Mouse (Mus musculus) midbrain, embryonic 10.5 days (tissue): ENCODE measurements at regions not wholly inside any gene's neighbourhood (a gene's known extent, or its start where the extent isn't known, plus 50 kb on each side); places are given as distances from the start of the nearest gene placed in this dataset.

Experiments used
- DNase-seq: peaks from one replicate; pipeline ENCODE4 v3.0.0-alpha.2; 2017; ENCODE audit warnings: low spot score
- H3K27ac ChIP-seq: fragments of 300-500 bp; sonication (generic); replicated peaks from 2 replicates; pipeline ENCODE4 v1.5.1; 2016; ENCODE audit warnings: mild to moderate bottlenecking
- H3K27me3 ChIP-seq: fragments of 300-500 bp; sonication (generic); 2 replicates; pipeline ENCODE4 v1.6.1; 2016; ENCODE audit warnings: low read depth, mild to moderate bottlenecking; ENCODE audit not compliant: poor library complexity, severe bottlenecking
- H3K36me3 ChIP-seq: fragments of 300-500 bp; sonication (generic); 2 replicates; pipeline ENCODE4 v1.6.1; 2016; ENCODE audit warnings: mild to moderate bottlenecking, moderate library complexity
- H3K4me1 ChIP-seq: fragments of 300-500 bp; sonication (generic); 2 replicates; pipeline ENCODE4 v1.6.1; 2016
- H3K4me3 ChIP-seq: fragments of 300-500 bp; sonication (generic); 2 replicates; pipeline ENCODE4 v1.5.1; 2016; ENCODE audit warnings: mild to moderate bottlenecking, moderate library complexity
- H3K9me3 ChIP-seq: fragments of 300-500 bp; sonication (generic); replicated peaks from 2 replicates; pipeline ENCODE4 v1.6.1; 2016; ENCODE audit warnings: mild to moderate bottlenecking
- WGBS: fragments of 180-500 bp; shearing (Covaris S2); methylation state at CpG from one replicate; pipeline ENCODE4 v1.1.7; 2016; 5-methylcytosine and 5-hydroxymethylcytosine counted together

DNA sequence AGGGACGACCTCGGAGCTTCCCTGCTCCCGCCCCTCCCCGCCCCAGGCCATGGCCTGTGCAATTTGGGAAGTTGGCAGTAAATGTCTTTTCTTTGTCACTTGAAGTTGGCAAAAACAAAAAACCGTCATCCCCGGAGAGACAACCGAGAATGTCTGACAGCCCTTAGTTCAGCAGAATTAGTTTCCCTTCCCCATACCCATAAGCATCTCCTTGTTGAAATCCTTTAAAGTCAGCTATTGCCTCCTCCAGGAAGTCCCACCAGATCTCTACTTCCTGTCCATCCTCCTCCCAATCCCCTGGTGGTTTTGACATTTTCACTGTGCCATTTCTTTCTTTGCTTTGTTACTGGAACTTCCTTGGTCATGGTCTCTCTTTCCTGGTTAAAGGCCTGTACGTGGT lies 54.8 kb downstream of the Foxb1 start:
- Histone ChIP-seq H3K36me3 (no peaks in the 10 kb centered on the region), H3K9me3 (peaks cover 11% of the 10 kb centered on the region; the same call in 1 of the 2 replicates), H3K27me3 (0 out of 2 replicates have a peak, but pooled peaks cover 4% of the 10 kb centered on the region), H3K27ac (no peak overlapping the region), H3K4me1 (no peaks in the 10 kb centered on the region), H3K4me3 (no peak overlapping the region)
- no peak for DNase-seq
- WGBS = 88% methylated on average over 8 of the region's 8 CpGs

DNA sequence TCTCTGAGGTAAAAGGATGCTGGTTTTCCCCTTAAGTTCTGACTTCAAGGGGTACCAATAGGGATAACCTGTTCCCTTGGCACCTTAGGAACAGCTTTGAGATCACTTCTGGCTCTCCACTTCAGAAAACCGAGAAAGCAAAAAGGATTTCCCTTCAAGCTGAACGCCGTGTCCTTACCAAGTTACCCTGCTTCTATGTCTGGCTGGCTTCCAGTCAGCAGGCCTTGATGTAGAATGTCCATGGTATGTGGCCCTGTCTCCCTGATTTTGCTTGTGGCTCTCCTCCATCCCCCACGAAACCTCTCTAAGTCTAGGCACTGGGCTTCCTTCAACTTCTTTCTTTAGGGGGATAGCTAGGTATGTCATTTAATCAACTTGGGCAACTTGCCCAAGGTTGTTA lies 55.7 kb downstream of the Foxb1 start:
- no peak overlapping the region for H3K4me3 ChIP-seq
- H3K27me3 ChIP-seq = peaks cover 4% of the 10 kb centered on the region; the same call in 1 of the 2 replicates
- WGBS = 91% methylated on average over 4 of the region's 4 CpGs
- H3K9me3 ChIP-seq = peaks cover 6% of the 10 kb centered on the region; the same call in 1 of the 2 replicates
- no peak for DNase-seq
- no peaks in the 10 kb centered on the region for H3K36me3 ChIP-seq
- no peak overlapping the region for H3K27ac ChIP-seq
- 0 out of 2 replicates have a peak, but pooled peaks cover 4% of the 10 kb centered on the region for H3K4me1 ChIP-seq

DNA sequence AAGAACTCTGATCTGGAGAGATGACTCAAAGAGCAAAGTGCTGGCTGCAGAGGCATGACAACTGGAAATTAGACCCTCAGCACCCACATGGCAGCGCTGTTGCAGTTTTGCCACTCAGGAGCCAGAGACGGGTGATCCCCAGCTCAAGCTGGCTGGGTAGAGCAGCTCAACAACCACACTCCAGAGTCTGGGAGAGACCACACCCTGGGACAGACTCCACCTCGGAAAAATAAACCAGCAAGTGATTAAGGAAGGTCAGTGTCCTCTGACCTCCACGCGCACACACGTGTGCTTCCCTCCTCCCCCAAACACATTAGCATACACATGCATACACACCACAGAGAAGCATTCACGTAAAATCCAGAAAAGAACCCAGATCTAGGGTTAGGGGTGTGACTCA lies 57.0 kb downstream of the Foxb1 start:
- H3K27ac ChIP-seq = no peak overlapping the region
- H3K36me3 ChIP-seq = no peaks in the 10 kb centered on the region
- 0 out of 2 replicates have a peak, but pooled peaks cover 4% of the 10 kb centered on the region for H3K4me1 ChIP-seq
- peaks cover 4% of the 10 kb centered on the region; the same call in 1 of the 2 replicates for H3K27me3 ChIP-seq
- peaks cover 6% of the 10 kb centered on the region; the same call in 1 of the 2 replicates for H3K9me3 ChIP-seq
- no peak for DNase-seq
- no peak overlapping the region for H3K4me3 ChIP-seq
- 79% methylated on average over 7 of the region's 7 CpGs for WGBS

DNA sequence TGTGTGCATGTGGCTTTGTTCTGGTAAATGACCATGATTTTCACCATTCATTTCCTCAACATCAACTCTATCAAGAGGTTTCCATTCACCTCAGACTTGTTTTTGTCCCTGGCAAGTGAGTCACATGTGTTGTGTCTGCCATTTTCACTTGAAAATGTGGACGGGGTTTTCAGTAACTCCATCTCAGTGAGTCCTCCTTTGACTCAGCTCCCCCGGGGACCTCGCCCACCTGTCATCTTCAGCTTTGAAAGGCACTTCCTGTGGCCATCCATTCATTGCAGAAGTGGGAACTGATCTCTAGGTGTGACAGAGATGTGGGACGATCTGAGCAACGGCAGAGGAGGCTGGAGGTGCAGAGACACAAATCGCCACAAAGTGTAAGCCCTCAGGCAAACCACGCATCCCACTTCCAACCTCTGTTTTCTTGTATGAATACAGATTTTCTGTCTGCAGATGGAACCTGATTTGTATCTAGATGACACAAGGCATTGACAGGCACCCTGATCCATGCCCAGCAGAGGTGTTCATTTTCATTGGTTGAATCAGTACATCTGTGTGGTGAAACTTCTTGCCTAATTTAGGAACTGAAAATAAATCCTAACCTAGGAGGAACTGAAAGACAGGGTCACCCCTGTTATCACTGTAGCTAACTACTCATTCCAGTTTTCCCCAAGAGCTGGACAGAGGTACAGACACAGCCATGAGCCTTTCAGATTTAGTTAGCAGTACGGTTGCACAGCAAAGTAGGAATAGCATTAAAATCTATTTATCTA lies 58.4 kb downstream of the Foxb1 start:
- Histone ChIP-seq H3K4me1 (0 out of 2 replicates have a peak, but pooled peaks cover 4% of the 10 kb centered on the region), H3K27ac (no peak overlapping the region), H3K9me3 (no peaks in the 10 kb centered on the region), H3K36me3 (no peaks in the 10 kb centered on the region), H3K4me3 (no peak overlapping the region), H3K27me3 (peaks cover 4% of the 10 kb centered on the region; the same call in 1 of the 2 replicates)
- WGBS = 90% methylated on average over 8 of the region's 8 CpGs
- DNase-seq = no peak

DNA sequence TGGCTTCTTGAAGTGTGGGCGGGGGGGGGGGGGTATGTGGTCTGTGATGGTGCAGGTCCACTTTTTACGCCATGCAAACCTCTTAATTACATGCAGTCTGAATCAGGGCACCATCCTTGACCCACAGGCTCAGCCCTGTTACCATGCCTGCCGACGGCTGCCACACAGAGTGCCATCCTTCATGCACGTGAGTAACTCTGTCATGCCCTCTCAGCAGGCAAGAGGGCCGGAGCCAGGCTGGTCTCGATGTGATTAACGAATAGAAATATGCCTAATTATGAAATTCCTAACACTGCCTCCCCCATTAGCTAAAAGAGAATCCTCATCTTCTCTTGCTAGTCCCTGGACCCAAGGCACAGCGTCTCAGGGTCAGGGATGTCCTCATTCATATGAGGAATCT lies 60.0 kb downstream of the Foxb1 start:
- WGBS = 84% methylated on average over 9 of the region's 9 CpGs
- Histone ChIP-seq H3K4me3 (no peak overlapping the region), H3K27me3 (peaks cover 4% of the 10 kb centered on the region; the same call in 1 of the 2 replicates), H3K4me1 (0 out of 2 replicates have a peak, but pooled peaks cover 4% of the 10 kb centered on the region), H3K36me3 (no peaks in the 10 kb centered on the region), H3K27ac (no peak overlapping the region), H3K9me3 (no peaks in the 10 kb centered on the region)
- no peak for DNase-seq

DNA sequence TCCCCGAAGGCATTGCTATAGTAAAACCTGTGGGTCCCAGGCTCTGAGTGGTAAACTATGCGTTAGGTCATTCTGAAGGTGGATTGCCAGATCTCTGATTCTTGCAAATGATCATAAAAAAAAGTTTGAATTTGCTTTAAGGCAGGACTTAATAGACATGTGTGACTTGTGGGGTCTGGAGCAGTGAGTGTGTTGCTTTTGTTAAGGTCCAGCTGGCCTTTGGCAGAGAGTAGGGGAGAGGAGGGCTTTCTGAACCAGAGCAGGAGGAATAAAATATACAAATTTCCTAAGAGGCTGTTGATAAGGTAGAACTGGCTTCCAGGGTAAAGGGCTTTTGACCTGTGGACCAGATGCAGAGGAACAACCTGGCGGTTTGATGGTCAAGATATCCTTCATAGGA lies 69.0 kb downstream of the Foxb1 start:
- 94% methylated on average over 3 of the region's 3 CpGs for WGBS
- H3K4me1 ChIP-seq = peaks cover 13% of the 10 kb centered on the region
- peaks cover 13% of the 10 kb centered on the region for H3K27me3 ChIP-seq
- H3K4me3 ChIP-seq = no peak overlapping the region
- DNase-seq = no peak
- H3K27ac ChIP-seq = no peak overlapping the region
- H3K36me3 ChIP-seq = no peaks in the 10 kb centered on the region
- H3K9me3 ChIP-seq = no peaks in the 10 kb centered on the region

DNA sequence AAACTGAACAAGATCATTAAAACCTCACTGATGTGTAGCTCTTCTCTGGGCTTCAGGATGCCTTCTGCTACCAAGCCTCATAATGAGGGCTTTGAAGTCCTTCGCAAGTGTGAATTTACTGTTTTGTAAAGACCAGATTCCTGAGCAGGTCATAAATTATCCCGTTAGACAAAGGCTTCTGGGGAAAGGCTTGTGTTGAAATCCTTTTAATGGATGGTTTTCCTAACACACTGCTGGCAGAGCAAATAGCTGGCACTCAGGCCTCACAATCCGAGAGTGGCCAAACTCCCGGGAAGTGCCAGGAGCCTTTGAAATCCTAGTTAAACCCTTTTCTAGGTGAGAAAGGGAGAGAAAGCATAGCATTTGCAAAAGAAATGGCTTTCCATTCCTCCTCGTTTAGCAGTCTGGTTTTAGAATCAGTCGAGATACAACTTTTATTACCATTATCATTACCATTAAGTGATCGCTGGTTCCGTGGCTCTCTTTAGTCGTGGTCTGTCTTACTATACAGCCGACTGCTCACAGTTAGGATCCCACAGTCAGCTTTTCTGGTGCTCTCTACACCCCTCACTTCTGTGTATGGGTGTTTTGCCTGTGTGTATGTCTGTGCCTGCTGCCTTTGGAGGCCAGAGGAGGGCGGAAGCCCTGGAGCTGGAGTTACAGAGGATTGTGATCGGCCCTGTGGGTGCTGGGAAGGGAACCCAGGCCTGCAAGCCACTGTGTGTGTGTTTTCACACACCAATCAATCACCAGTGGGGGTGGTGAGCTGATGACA lies 73.2 kb downstream of the Foxb1 start:
- Histone ChIP-seq H3K4me1 (peaks cover 24% of the 10 kb centered on the region), H3K4me3 (no peak overlapping the region), H3K27ac (peak overlapping the region; percentile 52), H3K9me3 (no peaks in the 10 kb centered on the region), H3K27me3 (peaks cover 13% of the 10 kb centered on the region), H3K36me3 (no peaks in the 10 kb centered on the region)
- DNase-seq = no peak
- 47% methylated on average over 12 of the region's 12 CpGs for WGBS

DNA sequence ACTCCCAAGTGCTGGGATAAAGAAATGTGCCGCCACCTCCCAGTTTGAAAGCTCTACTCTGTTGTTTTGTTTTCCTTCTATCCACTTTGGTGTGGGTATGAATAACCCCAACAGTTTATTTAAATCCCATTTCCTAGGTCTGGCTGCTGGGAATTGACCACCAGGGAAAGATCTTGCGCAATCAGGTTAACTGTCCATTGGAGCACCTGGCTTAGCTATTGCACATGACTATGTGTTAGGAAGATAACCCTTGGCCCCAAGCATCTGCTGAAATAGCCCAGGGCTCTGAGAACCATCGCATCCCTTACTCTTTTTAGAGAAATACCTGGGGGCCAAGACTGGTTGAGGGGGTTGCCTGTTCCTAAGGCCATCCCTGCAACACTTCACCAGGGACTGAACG lies 74.0 kb downstream of the Foxb1 start:
- 83% methylated on average over 4 of the region's 4 CpGs for WGBS
- Histone ChIP-seq H3K36me3 (no peaks in the 10 kb centered on the region), H3K4me1 (peaks cover 32% of the 10 kb centered on the region), H3K27me3 (peaks cover 13% of the 10 kb centered on the region), H3K9me3 (no peaks in the 10 kb centered on the region), H3K27ac (no peak overlapping the region; the same call in 1 of the 2 replicates), H3K4me3 (no peak overlapping the region)
- no peak for DNase-seq

DNA sequence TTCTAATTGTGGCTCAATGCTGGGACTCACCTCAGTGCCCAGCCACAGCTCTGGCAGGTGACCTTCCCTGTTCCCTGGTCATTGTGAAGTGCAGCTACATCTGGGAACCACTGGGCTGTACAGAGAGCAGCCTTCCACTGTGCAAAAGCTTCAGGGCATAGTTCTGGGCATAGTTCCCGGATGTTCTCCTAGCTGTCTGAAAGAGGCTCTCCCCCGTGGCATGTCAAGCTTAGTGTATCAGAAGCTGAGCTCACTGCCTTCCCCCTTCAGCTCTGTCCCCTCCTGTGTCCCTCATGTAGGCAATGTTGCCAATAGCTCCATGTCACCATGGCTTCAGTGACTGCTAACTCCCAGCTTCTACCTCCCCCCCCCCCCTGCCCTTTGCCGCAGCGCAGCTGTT lies 75.1 kb downstream of the Foxb1 start:
- Histone ChIP-seq H3K4me3 (no peak overlapping the region), H3K4me1 (peaks cover 43% of the 10 kb centered on the region), H3K27me3 (peaks cover 12% of the 10 kb centered on the region), H3K27ac (no peak overlapping the region), H3K36me3 (no peaks in the 10 kb centered on the region), H3K9me3 (no peaks in the 10 kb centered on the region)
- DNase-seq = no peak
- WGBS = 71% methylated on average over 4 of the region's 4 CpGs

DNA sequence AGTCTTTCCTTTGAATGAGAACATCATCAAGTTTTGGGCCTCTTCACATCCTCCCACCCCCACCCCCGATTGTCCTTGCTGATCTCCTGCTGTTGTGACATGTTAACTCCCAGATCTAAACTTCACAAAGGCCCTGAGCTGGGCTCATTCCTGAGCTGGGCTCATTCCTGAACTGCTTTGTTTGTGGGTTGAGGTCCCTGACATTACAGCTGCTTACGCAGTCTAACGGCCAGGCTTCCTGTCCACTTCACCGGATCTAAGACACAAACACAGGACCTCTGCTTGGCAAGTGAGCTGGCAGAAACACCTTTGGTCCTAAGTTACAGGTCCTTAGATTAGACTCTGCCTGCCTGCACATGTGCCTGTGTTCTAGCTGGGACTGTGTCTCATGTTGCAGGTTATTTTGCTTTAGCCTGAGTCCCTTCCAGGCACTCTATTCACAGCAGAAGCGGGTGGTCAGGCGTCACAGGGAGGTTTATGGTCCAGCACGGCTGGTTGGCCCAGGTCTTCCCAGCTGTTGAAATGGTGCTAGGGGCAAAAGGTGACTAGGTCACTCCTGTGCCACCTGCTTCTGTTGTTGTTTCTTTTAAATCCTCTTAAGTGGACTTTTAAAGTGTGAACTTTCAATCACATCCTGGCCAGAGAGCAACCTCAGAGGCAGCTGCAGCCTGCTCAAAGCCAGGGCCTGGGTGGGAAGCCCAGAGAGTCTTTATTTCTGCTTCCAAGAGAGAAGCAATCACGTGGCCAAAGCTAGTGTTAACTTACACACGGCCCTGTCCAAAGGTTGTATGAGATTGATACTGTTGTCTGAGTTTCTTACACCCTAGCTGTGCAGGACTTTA lies 79.1 kb downstream of the Foxb1 start:
- 7% methylated on average over 9 of the region's 9 CpGs for WGBS
- 0 out of 2 replicates have a peak overlapping the region, but pooled peaks have one; percentile 9 for H3K4me3 ChIP-seq
- H3K36me3 ChIP-seq = no peaks in the 10 kb centered on the region
- H3K27ac ChIP-seq = peak overlapping the region; percentile 79
- H3K9me3 ChIP-seq = no peaks in the 10 kb centered on the region
- H3K4me1 ChIP-seq = peaks cover 28% of the 10 kb centered on the region
- peaks cover 7% of the 10 kb centered on the region; the same call in 1 of the 2 replicates for H3K27me3 ChIP-seq
- DNase-seq = peak; percentile 56

DNA sequence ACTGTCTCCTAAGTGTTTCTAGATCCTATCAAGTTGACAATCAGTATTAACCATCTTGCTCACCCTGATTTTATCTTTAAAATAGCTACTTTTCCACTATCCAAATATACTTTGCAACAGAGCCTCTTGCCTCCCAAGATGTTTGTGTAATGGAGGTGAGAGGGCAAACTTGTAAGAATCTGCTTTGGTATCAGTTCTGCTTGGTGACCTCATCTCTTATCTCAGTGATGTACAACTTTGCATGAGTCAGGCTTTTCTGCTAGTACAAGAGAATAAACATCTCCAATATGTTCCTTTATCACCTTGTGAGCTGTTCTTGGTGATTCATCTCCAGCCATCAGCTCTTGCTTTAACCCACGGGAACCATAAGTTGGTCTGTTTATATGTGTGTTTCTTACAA lies 82.1 kb downstream of the Foxb1 start:
- Histone ChIP-seq H3K9me3 (no peaks in the 10 kb centered on the region), H3K36me3 (no peaks in the 10 kb centered on the region), H3K4me1 (peaks cover 19% of the 10 kb centered on the region), H3K27me3 (peaks cover 25% of the 10 kb centered on the region), H3K27ac (no peak overlapping the region), H3K4me3 (no peak overlapping the region)
- no peak for DNase-seq
- 84% methylated on average over 1 of the region's 1 CpGs for WGBS

DNA sequence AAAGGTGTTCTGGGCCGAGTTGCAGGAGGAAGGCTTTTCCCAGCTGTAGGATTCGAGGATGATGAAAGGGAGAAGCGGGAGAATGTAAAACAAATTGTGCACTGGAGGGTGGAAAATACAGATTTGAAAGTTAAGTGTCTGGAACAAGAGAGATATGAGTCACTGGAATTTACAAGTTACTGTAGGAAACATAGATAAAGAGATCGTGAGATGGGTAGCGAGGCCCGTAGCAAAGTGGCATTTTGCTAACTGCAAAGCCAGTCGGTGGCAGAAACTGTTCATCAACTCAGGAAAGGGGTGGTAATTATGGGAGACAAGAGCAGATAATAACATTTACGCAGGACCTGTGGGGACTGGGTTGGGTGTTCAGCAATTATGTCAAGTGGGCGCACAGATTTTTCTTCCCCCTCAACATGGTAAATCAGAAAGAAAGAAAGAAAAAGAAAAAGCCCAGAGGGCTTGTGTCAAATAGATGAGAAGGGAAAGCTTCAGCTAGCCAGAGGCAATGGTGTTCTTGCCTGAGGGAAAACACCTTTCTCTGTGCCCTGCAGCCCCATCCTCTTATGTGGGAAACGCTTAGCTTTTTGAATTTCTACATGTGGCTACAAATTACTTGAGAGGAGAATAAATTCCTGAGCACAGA lies 87.2 kb downstream of the Foxb1 start:
- 78% methylated on average over 10 of the region's 10 CpGs for WGBS
- no peak overlapping the region for H3K4me3 ChIP-seq
- H3K27ac ChIP-seq = no peak overlapping the region
- H3K4me1 ChIP-seq = peaks cover 40% of the 10 kb centered on the region
- H3K9me3 ChIP-seq = no peaks in the 10 kb centered on the region
- no peaks in the 10 kb centered on the region for H3K36me3 ChIP-seq
- H3K27me3 ChIP-seq = peaks cover 70% of the 10 kb centered on the region
- no peak for DNase-seq
